Mouse (Mus musculus) cerebellum, adult 2 months (tissue): ENCODE results near the gene Tmem9. TPM values are rescaled to one million over a fixed set of nuclear protein-coding genes. Genes with fewer than 3 reads are reported as not detected.

Experiments
- DNase-seq, 2 experiments: peaks; one replicate each; pipeline ENCODE4 v3.0.0; 2021
- H3K27ac ChIP-seq: fragments of 200-500 bp; 2 replicates; pipeline ENCODE4 v1.5.1; 2012; ENCODE audit warnings: low read length, control low read depth, inconsistent platforms; ENCODE audit not compliant: insufficient read depth
- H3K27me3 ChIP-seq: fragments of 200-500 bp; 2 replicates; pipeline ENCODE4 v1.6.1; 2012; ENCODE audit warnings: inconsistent platforms, mild to moderate bottlenecking, low read length, moderate library complexity; ENCODE audit not compliant: control insufficient read depth, insufficient read depth
- H3K4me1 ChIP-seq: fragments of 200-500 bp; 2 replicates; pipeline ENCODE4 v1.6.1; 2011; ENCODE audit warnings: low read length; ENCODE audit not compliant: control insufficient read depth, insufficient read depth
- H3K4me3 ChIP-seq: fragments of 200-500 bp; replicated peaks from 2 replicates; pipeline ENCODE3; 2011; ENCODE audit warnings: mild to moderate bottlenecking, low read depth, low read length, control low read depth; ENCODE audit not compliant: insufficient read depth
- CTCF ChIP-seq: fragments of 200-500 bp; IDR thresholded peaks from 2 replicates; pipeline ENCODE4 v1.5.1; 2011; ENCODE audit warnings: low read depth, mild to moderate bottlenecking, control low read depth, low read length, moderate library complexity, borderline replicate concordance; ENCODE audit not compliant: insufficient read depth
- POLR2A ChIP-seq: fragments of 200-500 bp; IDR thresholded peaks from 2 replicates; pipeline ENCODE4 v1.6.1; 2011; ENCODE audit warnings: low read length, control low read depth, borderline replicate concordance; ENCODE audit not compliant: insufficient read depth
- WGBS: fragments of 180-500 bp; shearing (Covaris S2); methylation state at CpG from one replicate; pipeline ENCODE4 v1.1.7; 2018; 5-methylcytosine and 5-hydroxymethylcytosine counted together
- polyA plus RNA-seq: library from polyadenylated mRNA; depleted of rRNA; stranded (reverse); fragments of >200 nt; gene quantifications from 2 replicates; pipeline ENCODE4 v1.2.3, GENCODE M21; 2012; rRNA removed

Tmem9 gene
- polyA plus RNA-seq = 141 and 143 TPM in 2 replicates

GRCm38 (mm10) chr1:136007211-136008158 is at the start of gene Tmem9:
TSS of gene Tmem9 (plus strand) at chr1:136008150.
- WGBS = 8% methylated on average over 37 of the region's 37 CpGs
- H3K4me1 ChIP-seq = peaks cover 3% of the 10 kb centered on the region; the same call in 1 of the 2 replicates
- TF ChIP-seq CTCF = no peak
- no peak for TF ChIP-seq POLR2A
- peak within 1 kb of the TSS; percentile 25 for H3K4me3 ChIP-seq
- no peak within 1 kb of the TSS for H3K27ac ChIP-seq
- H3K27me3 ChIP-seq = no peaks in the 10 kb centered on the region
- DNase-seq = peak; percentile 45 to 46

DNA sequence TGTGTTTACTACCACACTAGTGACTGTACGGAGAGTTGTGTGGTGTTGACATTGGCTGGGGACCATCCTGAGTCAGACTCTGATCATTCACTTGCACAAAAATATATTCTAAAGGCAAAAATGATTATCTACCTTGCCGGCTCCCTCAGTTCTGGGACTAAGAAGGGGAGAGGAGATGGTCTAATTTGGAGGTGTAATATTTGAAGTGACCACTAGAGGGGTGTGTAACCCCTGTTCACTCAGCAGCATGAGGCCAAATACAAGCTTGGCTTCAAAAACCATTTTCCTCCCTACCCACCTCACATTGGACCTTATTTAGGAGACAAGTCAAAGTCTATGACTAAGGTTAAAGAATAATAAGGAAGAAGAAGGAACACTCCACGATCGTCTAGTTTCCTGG is 49.5 kb upstream of the Tmem9 start:
- Histone ChIP-seq H3K4me3 (no peak overlapping the region), H3K4me1 (no peaks in the 10 kb centered on the region; the same call in 1 of the 2 replicates), H3K27me3 (no peaks in the 10 kb centered on the region), H3K27ac (no peak overlapping the region)
- peak; percentile 71 for TF ChIP-seq CTCF
- TF ChIP-seq POLR2A = no peak
- 45% methylated on average over 4 of the region's 4 CpGs for WGBS
- DNase-seq = peak in 1 of 2 experiments; percentile 43

DNA sequence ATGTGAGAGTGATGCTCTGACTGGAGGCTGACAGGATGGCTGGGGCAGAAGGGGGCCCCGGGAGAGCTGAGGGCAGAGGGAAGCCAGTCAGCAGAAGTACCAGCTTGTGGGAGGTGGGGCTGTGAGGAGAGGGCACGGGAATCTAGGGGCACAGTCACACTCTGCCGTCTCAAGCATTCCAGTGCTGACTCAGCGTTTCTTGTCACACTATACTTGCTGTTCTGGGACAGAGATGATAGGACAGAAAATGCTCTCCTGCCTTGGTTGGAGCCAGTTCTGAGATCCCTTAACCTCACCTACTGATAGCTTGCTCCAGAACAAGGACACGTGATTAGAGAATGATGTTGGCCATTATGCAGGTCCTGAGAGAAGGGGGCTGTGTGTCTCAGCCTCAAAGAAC is 44.8 kb upstream of the Tmem9 start:
- no peak overlapping the region for H3K27ac ChIP-seq
- WGBS = 78% methylated on average over 5 of the region's 5 CpGs
- TF ChIP-seq POLR2A (no peak), CTCF (no peak)
- no peak for DNase-seq
- H3K27me3 ChIP-seq = no peaks in the 10 kb centered on the region
- peaks cover 4% of the 10 kb centered on the region for H3K4me1 ChIP-seq
- H3K4me3 ChIP-seq = no peak overlapping the region

GRCm38 (mm10) chr1:135964561-135964960 is 43.4 kb upstream of the Tmem9 start:
- Histone ChIP-seq H3K4me3 (no peak overlapping the region), H3K27ac (no peak overlapping the region), H3K4me1 (peaks cover 15% of the 10 kb centered on the region), H3K27me3 (no peaks in the 10 kb centered on the region)
- WGBS = 36% methylated on average over 11 of the region's 11 CpGs
- DNase-seq = no peak
- TF ChIP-seq CTCF (no peak), POLR2A (no peak)

DNA sequence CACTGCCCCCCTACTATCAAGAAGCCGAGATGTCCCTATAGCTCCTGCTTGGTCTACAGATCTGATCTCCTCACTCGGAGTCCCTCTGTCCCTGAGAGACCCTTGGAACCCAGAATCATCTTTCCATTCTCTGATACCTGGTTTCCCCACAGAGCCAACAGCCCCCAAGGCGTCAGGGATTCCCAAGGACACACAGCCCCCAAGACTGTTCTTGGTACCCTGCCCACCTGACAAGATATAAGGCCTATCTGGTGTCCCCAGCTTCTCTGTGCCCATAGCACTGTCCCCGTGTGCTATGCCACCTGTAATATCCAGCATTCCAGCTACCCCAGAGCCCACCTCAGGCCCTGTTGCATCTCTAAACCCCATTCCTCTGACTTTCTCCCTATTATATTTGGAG is 40.2 kb upstream of the Tmem9 start:
- WGBS = over 99% methylated on average over 4 of the region's 4 CpGs
- Histone ChIP-seq H3K4me1 (peaks cover 36% of the 10 kb centered on the region), H3K4me3 (no peak overlapping the region), H3K27ac (no peak overlapping the region), H3K27me3 (no peaks in the 10 kb centered on the region)
- TF ChIP-seq POLR2A = no peak
- no peak for TF ChIP-seq CTCF
- DNase-seq = no peak

DNA sequence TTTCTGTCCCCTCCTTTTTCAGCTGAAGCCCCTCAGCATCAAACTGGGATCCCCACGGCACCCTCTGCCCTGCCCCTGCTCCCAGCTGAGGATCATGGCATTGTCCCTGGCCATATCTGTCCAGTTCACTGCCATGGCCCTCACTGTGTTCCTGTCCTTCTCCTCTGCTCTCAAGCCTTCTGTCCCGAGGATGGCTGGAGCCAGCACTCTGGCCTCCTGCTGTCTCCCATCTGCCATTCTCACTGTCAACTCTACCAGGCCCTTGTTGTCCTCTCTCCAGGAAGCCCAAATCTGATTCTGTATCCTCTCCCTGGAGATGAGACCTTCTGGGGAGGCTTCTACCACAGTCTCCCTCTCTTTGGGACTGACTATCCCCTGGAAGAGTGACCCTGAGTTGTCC is 37.5 kb upstream of the Tmem9 start:
- H3K4me3 ChIP-seq = no peak overlapping the region
- H3K27me3 ChIP-seq = no peaks in the 10 kb centered on the region
- no peak for TF ChIP-seq CTCF
- no peak for TF ChIP-seq POLR2A
- WGBS = 4% methylated on average over 2 of the region's 2 CpGs
- DNase-seq = peak; percentile 78 to 87
- H3K27ac ChIP-seq = peak overlapping the region; percentile 60
- H3K4me1 ChIP-seq = peaks cover 31% of the 10 kb centered on the region

DNA sequence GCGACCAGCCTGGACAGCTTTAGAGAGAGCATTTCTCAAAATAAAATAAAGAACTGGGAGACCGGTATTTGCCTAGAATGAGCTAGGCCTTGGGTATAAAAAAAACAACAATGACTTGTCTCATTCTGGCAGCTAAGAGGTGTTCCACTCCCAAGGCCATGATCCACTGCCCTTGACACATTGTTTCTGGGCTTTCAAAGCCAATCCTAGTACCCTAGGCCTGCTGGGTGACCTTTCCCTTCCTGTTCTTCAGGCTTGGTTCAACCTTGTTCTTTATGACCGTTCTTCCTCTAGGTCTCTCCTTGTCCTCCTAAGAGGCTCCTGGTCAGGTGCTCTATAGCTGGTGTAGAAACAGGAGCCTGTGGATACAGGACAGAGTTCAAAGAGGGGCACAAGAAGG is 35.4 kb upstream of the Tmem9 start:
- TF ChIP-seq POLR2A = no peak
- TF ChIP-seq CTCF = no peak
- Histone ChIP-seq H3K4me3 (no peak overlapping the region), H3K4me1 (peaks cover 31% of the 10 kb centered on the region), H3K27me3 (no peaks in the 10 kb centered on the region), H3K27ac (no peak overlapping the region)
- 95% methylated on average over 3 of the region's 3 CpGs for WGBS
- no peak for DNase-seq

GRCm38 (mm10) chr1:135984105-135984504 is 23.8 kb upstream of the Tmem9 start:
- DNase-seq = no peak
- H3K27me3 ChIP-seq = no peaks in the 10 kb centered on the region
- no peak for TF ChIP-seq CTCF
- no peak for TF ChIP-seq POLR2A
- 38% methylated on average over 5 of the region's 5 CpGs for WGBS
- peaks cover 3% of the 10 kb centered on the region; the same call in 1 of the 2 replicates for H3K4me1 ChIP-seq
- H3K4me3 ChIP-seq = no peak overlapping the region
- no peak overlapping the region for H3K27ac ChIP-seq
